Mouse (Mus musculus) forebrain, postnatal 0 days (tissue): ENCODE results near the gene H2afx. TPM values are rescaled to one million over a fixed set of nuclear protein-coding genes. Genes with fewer than 3 reads are reported as not detected.

Experiments
- ATAC-seq: fragments of 200-750 bp; cut with Nextera tagmentation; 2 replicates; pipeline ENCODE4 v1.8.0; 2017; ENCODE audit warnings: mild to moderate bottlenecking, moderate library complexity
- DNase-seq: peaks from one replicate; pipeline ENCODE4 v3.0.0-alpha.2; 2015
- H3K27ac ChIP-seq: fragments of 300-500 bp; sonication (generic); 2 replicates; pipeline ENCODE4 v1.5.1; 2014; ENCODE audit warnings: low read depth, mild to moderate bottlenecking, antibody characterized with exemption, low read length, moderate library complexity, mixed read lengths
- H3K27me3 ChIP-seq: fragments of 300-500 bp; sonication (generic); 2 replicates; pipeline ENCODE4 v1.6.1; 2014; ENCODE audit warnings: mild to moderate bottlenecking, low read length, mixed read lengths; ENCODE audit not compliant: insufficient read depth
- H3K36me3 ChIP-seq: fragments of 300-500 bp; sonication (generic); 2 replicates; pipeline ENCODE4 v1.6.1; 2014; ENCODE audit warnings: mild to moderate bottlenecking, moderate library complexity; ENCODE audit not compliant: insufficient read depth
- H3K4me1 ChIP-seq: fragments of 300-500 bp; sonication (generic); 2 replicates; pipeline ENCODE4 v1.6.1; 2014; ENCODE audit warnings: antibody characterized with exemption; ENCODE audit not compliant: insufficient read depth
- H3K4me2 ChIP-seq: fragments of 300-500 bp; sonication (generic); 2 replicates; pipeline ENCODE4 v1.6.1; 2014; ENCODE audit warnings: low read depth, mild to moderate bottlenecking, moderate library complexity
- H3K4me3 ChIP-seq: fragments of 300-500 bp; sonication (generic); 2 replicates; pipeline ENCODE4 v1.5.1; 2014; ENCODE audit warnings: low read depth, low read length, mixed read lengths
- H3K9ac ChIP-seq: fragments of 300-500 bp; sonication (generic); 2 replicates; pipeline ENCODE4 v1.6.1; 2014; ENCODE audit warnings: mild to moderate bottlenecking
- H3K9me3 ChIP-seq: fragments of 300-500 bp; sonication (generic); 2 replicates; pipeline ENCODE4 v1.6.1; 2016; ENCODE audit warnings: low read length
- CTCF ChIP-seq: sonication (generic); IDR thresholded peaks from 2 replicates; pipeline ENCODE4 v1.5.1; 2016; ENCODE audit warnings: antibody characterized with exemption, control low read depth, low read depth
- WGBS: fragments of 180-500 bp; shearing (Covaris S2); extraction: QIAGEN DNeasy Blood & Tissue Kit; methylation state at CpG from one replicate; pipeline ENCODE4 v1.1.7; 2014; 5-methylcytosine and 5-hydroxymethylcytosine counted together
- polyA plus RNA-seq: library from polyadenylated mRNA; unstranded; fragments of >200 nt; fragmentation: Nextera tagmentation; extraction: Ambion mirVana; gene quantifications from 2 replicates; pipeline ENCODE4 v1.2.1, GENCODE M21; 2015
- total RNA-seq: library from RNA; depleted of rRNA; stranded (reverse); fragments of >200 nt; gene quantifications from 2 replicates; pipeline ENCODE4 v1.2.3, GENCODE M21; 2014; rRNA removed

H2afx gene
- total RNA-seq (97.8 and 109 TPM in 2 replicates), polyA plus RNA-seq (143 and 149 TPM in 2 replicates)

GRCm38 (mm10) chr9:44334396-44335330 lies at the start of gene H2afx:
TSS of gene H2afx (plus strand) at chr9:44334694.
- DNase-seq (peak; percentile 99), ATAC-seq (peak; percentile 97)
- Histone ChIP-seq H3K9me3 (no peaks in the 10 kb centered on the region), H3K4me1 (peaks cover 6% of the 10 kb centered on the region; the same call in 1 of the 2 replicates), H3K9ac (peak within 1 kb of the TSS; percentile 78), H3K27ac (peak within 1 kb of the TSS; percentile 85), H3K4me3 (peak within 1 kb of the TSS; percentile 73), H3K4me2 (peak within 1 kb of the TSS; percentile 66), H3K36me3 (peaks cover 29% of the 10 kb centered on the region), H3K27me3 (no peaks in the 10 kb centered on the region)
- WGBS, result 1% methylated on average over 91 of the region's 91 CpGs
- TF ChIP-seq CTCF, result peak; percentile 68

DNA sequence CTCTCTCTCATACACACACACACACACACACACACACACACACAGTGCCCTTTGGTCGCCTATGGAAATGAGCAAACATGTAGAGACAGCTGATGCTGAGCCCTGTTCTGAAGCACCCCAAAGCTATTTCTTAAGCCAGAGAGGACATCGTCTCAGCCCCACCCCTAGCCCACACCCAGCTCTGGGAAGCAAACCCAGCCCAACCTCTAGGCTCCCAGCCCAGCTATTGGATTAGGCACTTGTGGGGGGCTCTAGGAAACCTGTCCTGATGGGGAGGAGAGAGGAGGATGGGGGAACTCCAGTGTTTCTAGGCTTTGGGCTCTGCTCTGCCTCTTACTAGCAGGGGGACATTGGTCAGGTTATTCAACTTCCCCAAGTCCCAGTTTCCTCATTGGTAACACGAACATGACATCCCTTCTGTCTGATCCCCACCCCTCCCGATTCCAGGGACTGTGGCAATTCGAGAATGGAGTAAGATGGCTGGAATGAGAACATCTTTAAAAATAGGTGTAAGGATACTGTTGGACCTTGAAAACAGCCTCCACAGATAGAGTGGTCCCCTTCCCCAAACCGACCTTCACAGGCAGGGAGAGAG lies 48.1 kb upstream of the H2afx start:
- H3K4me1 ChIP-seq, result peaks cover 11% of the 10 kb centered on the region; the same call in 1 of the 2 replicates
- H3K9me3 ChIP-seq, result no peaks in the 10 kb centered on the region
- H3K36me3 ChIP-seq, result peaks cover 14% of the 10 kb centered on the region; the same call in 1 of the 2 replicates
- DNase-seq (no peak), ATAC-seq (no peak)
- peak overlapping the region; percentile 37; the same call in 1 of the 2 replicates for H3K9ac ChIP-seq
- peak overlapping the region; percentile 77 for H3K4me2 ChIP-seq
- TF ChIP-seq CTCF, result no peak
- peak overlapping the region; percentile 88 for H3K4me3 ChIP-seq
- no peaks in the 10 kb centered on the region for H3K27me3 ChIP-seq
- 10% methylated on average over 6 of the region's 6 CpGs for WGBS
- no peak overlapping the region for H3K27ac ChIP-seq

- ATAC-seq (peak; percentile 7; the same call in 1 of the 2 replicates), DNase-seq (peak; percentile 28)
- peak overlapping the region; percentile 88 for H3K4me3 ChIP-seq
- peaks cover 14% of the 10 kb centered on the region; the same call in 1 of the 2 replicates for H3K36me3 ChIP-seq
- WGBS, result 9% methylated on average over 11 of the region's 11 CpGs
- H3K9me3 ChIP-seq, result no peaks in the 10 kb centered on the region
- peak overlapping the region; percentile 90 for H3K9ac ChIP-seq
- H3K4me2 ChIP-seq, result peak overlapping the region; percentile 77
- TF ChIP-seq CTCF, result no peak
- no peaks in the 10 kb centered on the region for H3K27me3 ChIP-seq
- H3K27ac ChIP-seq, result peak overlapping the region; percentile 77
- peaks cover 11% of the 10 kb centered on the region; the same call in 1 of the 2 replicates for H3K4me1 ChIP-seq
These were observed 47.5 kb upstream of the H2afx start for GRCm38 (mm10) chr9:44287003-44287400.

DNA sequence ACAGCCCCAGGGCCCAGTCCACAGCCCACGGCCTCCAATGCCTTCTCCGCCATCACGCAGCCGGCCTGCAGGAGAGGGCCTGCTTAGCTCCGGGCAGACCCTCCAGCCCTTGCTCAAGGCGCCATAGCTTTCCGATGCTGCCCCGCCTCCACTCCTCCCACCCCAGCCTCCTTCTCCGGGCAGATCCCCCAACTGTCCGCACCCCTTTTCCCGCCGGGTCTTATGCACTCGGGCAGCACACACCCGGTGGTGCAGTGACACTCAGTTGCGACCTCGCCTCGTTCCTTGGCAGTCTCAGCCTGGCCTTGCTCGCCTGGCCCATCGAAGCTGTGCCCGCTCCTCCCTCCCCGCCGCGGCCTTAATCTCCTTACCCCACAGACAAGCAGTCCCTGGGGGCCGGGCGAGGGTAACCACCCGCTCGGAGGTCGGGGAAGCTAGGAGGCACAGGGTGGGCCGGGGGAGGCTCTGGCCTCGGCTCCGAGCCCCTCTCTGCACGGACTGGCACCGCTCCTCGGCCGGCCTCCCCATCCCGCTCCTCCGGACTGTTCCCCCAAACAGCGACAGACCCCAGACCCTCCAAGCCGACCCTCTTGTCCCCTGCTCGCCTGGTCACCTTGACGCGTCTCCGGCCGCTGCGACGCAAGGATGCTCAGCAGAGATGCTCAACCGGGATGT lies 47.0 kb upstream of the H2afx start:
- no peaks in the 10 kb centered on the region for H3K9me3 ChIP-seq
- peak; percentile 60 for DNase-seq
- no peak; the same call in 1 of the 2 replicates for TF ChIP-seq CTCF
- H3K4me1 ChIP-seq, result peaks cover 11% of the 10 kb centered on the region; the same call in 1 of the 2 replicates
- H3K27me3 ChIP-seq, result no peaks in the 10 kb centered on the region
- peak overlapping the region; percentile 77 for H3K27ac ChIP-seq
- 3% methylated on average over 39 of the region's 47 CpGs for WGBS
- peak overlapping the region; percentile 77 for H3K4me2 ChIP-seq
- H3K4me3 ChIP-seq, result peak overlapping the region; percentile 88
- peak overlapping the region; percentile 90 for H3K9ac ChIP-seq
- peaks cover 17% of the 10 kb centered on the region; the same call in 1 of the 2 replicates for H3K36me3 ChIP-seq
- ATAC-seq, result peak; percentile 62

DNA sequence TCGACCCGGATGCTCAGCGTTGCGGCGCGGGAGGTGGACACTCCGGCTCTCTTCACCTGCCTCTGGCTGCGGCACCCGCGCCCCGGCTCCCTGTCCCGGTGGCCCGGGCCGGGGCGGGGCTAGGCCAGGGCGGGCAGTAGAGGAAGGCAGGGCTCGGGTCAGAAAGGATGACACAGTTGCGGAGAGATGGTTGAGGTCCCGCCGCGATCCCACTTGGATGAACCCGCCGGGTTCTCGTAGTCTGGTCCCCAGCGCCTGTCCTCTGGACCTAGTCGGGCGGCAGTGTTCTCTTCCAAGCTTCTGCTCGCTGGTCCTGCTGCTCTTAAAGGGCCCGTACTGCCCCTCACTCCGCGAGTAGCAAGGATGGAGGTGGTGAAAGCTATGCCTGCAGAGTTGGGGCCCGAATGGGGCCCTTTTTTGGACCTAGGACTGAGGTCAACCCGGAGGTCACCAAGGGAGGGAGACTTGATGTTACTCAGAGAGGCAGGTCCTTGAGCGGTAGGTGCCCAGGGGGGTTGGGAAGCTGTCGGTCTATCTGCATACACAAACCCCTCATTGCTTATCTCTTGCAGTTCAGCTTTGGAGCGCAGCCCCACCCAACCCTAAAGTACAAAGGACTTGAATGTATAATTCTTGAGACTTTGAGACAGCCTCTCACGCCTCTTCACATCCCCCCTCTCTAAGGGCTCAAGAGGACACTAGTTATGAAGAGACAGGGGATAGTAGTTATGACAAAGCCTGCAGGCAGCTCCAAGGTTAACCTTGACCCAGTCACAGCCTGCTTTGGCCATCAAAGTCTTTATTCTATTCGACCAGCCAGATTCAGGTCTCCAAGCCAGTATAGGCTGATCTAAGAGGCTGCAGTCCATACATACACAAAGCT lies 46.2 kb upstream of the H2afx start, which contains the start of gene Abcg4:
TSS of gene Abcg4 (minus strand) at position 540 of the 883 bp plus-strand sequence.
- DNase-seq (peak; percentile 70), ATAC-seq (peak; percentile 77)
- Histone ChIP-seq H3K4me3 (peak within 1 kb of the TSS; percentile 88), H3K4me2 (peak within 1 kb of the TSS; percentile 77), H3K9ac (peak within 1 kb of the TSS; percentile 90), H3K4me1 (peaks cover 11% of the 10 kb centered on the region; the same call in 1 of the 2 replicates), H3K9me3 (no peaks in the 10 kb centered on the region), H3K27ac (peak within 1 kb of the TSS; percentile 77), H3K36me3 (peaks cover 21% of the 10 kb centered on the region), H3K27me3 (no peaks in the 10 kb centered on the region)
- 2% methylated on average over 38 of the region's 38 CpGs for WGBS
- no peak for TF ChIP-seq CTCF

DNA sequence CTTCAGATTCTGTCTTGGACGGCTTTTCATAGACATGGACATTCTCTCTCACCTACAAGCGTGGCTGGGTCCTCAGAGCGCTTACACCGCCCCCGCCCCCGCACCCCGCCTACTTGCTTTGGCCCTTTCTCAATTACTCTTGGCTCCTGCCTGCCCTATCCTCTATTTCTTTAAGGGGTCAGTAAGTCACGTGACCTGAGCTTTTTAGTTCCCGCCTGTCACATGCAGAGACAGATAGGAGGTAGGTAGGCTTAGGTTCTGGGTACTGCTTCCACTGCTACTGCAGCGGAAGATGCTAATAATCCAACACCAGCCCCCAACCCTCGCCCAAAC lies 45.6 kb upstream of the H2afx start:
- TF ChIP-seq CTCF, result no peak
- Histone ChIP-seq H3K4me2 (peak overlapping the region; percentile 77), H3K4me3 (peak overlapping the region; percentile 88), H3K4me1 (peaks cover 11% of the 10 kb centered on the region; the same call in 1 of the 2 replicates), H3K36me3 (peaks cover 26% of the 10 kb centered on the region), H3K27ac (peak overlapping the region; percentile 77; the same call in 1 of the 2 replicates), H3K27me3 (no peaks in the 10 kb centered on the region), H3K9ac (peak overlapping the region; percentile 90), H3K9me3 (no peaks in the 10 kb centered on the region)
- ATAC-seq (no peak), DNase-seq (no peak)
- WGBS, result 9% methylated on average over 11 of the region's 11 CpGs
